Mouse (Mus musculus) bone marrow macrophage, adult 2 months (primary cell): ENCODE measurements around the gene Glis1.

Experiments used
- CTCF ChIP-seq: IDR thresholded peaks from 2 replicates; pipeline ENCODE4 v1.5.1; 2012; ENCODE audit warnings: low read depth, mild to moderate bottlenecking, low read length, moderate library complexity
- POLR2A ChIP-seq: IDR thresholded peaks from 2 replicates; pipeline ENCODE4 v1.6.1; 2012; ENCODE audit warnings: mild to moderate bottlenecking, low read depth, low read length, borderline replicate concordance

DNA sequence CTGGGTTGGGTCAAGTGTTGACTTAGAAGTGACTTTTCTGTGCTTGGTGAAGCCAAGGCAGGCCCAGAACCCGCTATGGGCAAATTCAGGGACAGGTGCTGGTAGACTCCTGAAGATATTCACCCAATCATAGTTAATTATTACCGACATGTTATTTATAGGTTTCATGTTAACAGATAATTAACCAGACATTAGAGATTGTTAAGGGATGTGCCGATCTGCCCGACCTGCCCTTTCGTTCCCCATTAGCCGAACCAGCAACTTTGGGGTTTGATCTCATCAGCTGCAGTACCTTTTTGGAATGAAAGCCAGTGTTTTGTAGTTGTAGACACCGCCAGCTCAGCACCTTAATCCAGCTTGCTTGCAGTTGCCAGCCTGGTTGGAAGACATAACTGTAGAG, 2.1 kb downstream of the Glis1 start:
- TF ChIP-seq POLR2A (no peak), CTCF (no peak)
